Mouse (Mus musculus) lung, adult 2 months (tissue): ENCODE data around the gene Pde8a.

ENCODE experiments used
- CTCF ChIP-seq: fragments of 200-500 bp; IDR thresholded peaks from 2 replicates; pipeline ENCODE4 v1.5.1; 2011; ENCODE audit warnings: mild to moderate bottlenecking, low read length, control low read depth; ENCODE audit not compliant: insufficient read depth
- POLR2A ChIP-seq: fragments of 200-500 bp; IDR thresholded peaks from 2 replicates; pipeline ENCODE4 v1.6.1; 2011; ENCODE audit warnings: low read depth, mild to moderate bottlenecking, control low read depth, low read length, borderline replicate concordance; ENCODE audit errors: extremely low read depth

- TF ChIP-seq CTCF (no peak), POLR2A (no peak)
Observed at GRCm38 (mm10) chr7:81183181-81183580, 30.2 kb upstream of the Pde8a start.
